Mouse (Mus musculus) myocyte (in vitro differentiated cells): ENCODE results near the gene Cerk.

Experiments used
- CEBPB ChIP-seq: IDR thresholded peaks from 2 replicates; pipeline ENCODE4 v1.6.1; 2011; ENCODE audit warnings: mild to moderate bottlenecking, moderate library complexity; ENCODE audit not compliant: poor library complexity, insufficient read depth, severe bottlenecking
- E2F4 ChIP-seq: IDR thresholded peaks from one replicate; pipeline ENCODE4 v1.6.1; 2011; ENCODE audit warnings: mild to moderate bottlenecking, control low read depth, moderate library complexity; ENCODE audit not compliant: insufficient read depth
- MAX ChIP-seq: IDR thresholded peaks from one replicate; pipeline ENCODE4 v1.6.1; 2011; ENCODE audit warnings: low read depth, mild to moderate bottlenecking, control low read depth
- MYOG ChIP-seq, 3 experiments: IDR thresholded peaks; one replicate each; pipeline ENCODE4 v1.6.1; 2011; ENCODE audit warnings: control low read depth in 2 of 3, low read depth in 2 of 3, mild to moderate bottlenecking in 2 of 3; ENCODE audit not compliant: insufficient read length in 2 of 3, control insufficient read depth in 1 of 3, insufficient read depth in 1 of 3
- POLR2A ChIP-seq: IDR thresholded peaks from one replicate; pipeline ENCODE4 v1.6.1; 2011; ENCODE audit warnings: low read depth, mild to moderate bottlenecking, control low read depth, moderate library complexity; ENCODE audit not compliant: insufficient read length
- POLR2AphosphoS2 ChIP-seq: IDR thresholded peaks from one replicate; pipeline ENCODE4 v1.6.1; 2011; ENCODE audit warnings: low read depth, control low read depth; ENCODE audit not compliant: insufficient read length
- SRF ChIP-seq: IDR thresholded peaks from one replicate; pipeline ENCODE4 v1.6.1; 2011; ENCODE audit warnings: low read depth; ENCODE audit not compliant: control insufficient read depth, insufficient read length
- TCF3 ChIP-seq: IDR thresholded peaks from one replicate; pipeline ENCODE4 v1.6.1; 2011; ENCODE audit warnings: low read depth, control low read depth; ENCODE audit not compliant: insufficient read length
- USF1 ChIP-seq: IDR thresholded peaks from one replicate; pipeline ENCODE4 v1.6.1; 2011; ENCODE audit warnings: low read depth, mild to moderate bottlenecking, control low read depth, moderate library complexity

GRCm38 (mm10) chr15:86178594-86178993, 7.3 kb downstream of the Cerk start:
- TF ChIP-seq MAX (no peak), SRF (no peak), MYOG (IDR thresholded peaks at IDR 0.05; ENCODE audit: control insufficient read depth in 1 of 3, insufficient read depth in 1 of 3, insufficient read length in 2 of 3, low read depth in 2 of 3) (no peak), USF1 (no peak), TCF3 (no peak), POLR2A (no peak), E2F4 (no peak), POLR2AphosphoS2 (no peak), CEBPB (no peak)
